Mouse (Mus musculus): Measurements from ENCODE around the gene Nlrp4b. TPM values are rescaled to one million over a fixed set of nuclear protein-coding genes. Genes with fewer than 3 reads are reported as not detected.
"Not testable (repeated sequence)": the region's sequence is repeated elsewhere in the genome, so short reads cannot be mapped to it uniquely, and the experiment has no call there.

The Nlrp4b gene
- not detected for total RNA-seq (2021)

DNA sequence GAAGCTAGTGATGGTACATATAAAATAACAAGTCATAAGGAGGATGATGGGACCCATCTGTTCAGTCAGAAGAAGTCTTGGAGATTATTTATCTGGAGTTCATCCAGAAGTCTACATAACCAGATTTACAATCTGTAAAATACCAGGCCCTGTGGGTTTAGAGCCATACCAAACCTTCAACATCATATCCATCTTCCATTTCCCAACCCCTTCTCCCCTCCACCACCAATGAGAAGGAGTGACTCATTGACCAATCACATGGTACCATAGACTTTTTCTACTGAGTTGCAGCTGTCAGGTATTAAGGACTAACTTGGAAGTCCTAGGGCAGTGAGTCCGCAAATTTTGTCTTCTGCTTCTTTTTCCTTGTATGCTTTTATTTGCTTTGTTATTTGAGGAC lies at the start of gene Nlrp4b:
Gene Nlrp4b (plus strand): TSS at position 301 of the 400 bp plus-strand sequence.
- no peak for DNase-seq (ENCODE audit: low spot score in 2 of 2)
- intact Hi-C loops (cut with DNase I) = no loop called here

- no peak for DNase-seq (ENCODE audit: low spot score in 2 of 2)
- intact Hi-C loops (cut with DNase I) = no loop called here
These were observed 66.7 kb downstream of the Nlrp4b start, which contains the start of gene Vmn1r71 for GRCm38 (mm10) chr7:10754264-10754663. TSS of gene Vmn1r71 (minus strand) at chr7:10754364.

DNA sequence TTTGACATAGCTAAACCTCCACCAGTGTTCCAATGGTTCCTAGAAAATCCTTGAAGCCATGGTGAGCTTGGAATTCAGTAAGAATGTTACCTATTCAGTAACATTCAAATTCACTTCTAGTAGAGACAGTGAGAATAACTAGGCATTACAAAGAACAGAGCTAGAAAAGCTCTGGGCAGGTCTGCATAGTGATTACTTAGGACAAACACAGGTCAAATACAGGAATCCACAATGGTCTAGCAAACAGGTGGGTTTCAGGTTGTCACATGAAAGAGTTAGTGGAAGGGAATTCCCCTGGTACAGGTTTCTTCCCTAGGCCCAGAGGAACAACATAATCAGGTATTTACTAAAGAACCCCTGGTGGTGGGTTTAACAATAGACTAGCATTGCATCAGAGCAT lies 70.0 kb downstream of the Nlrp4b start:
- intact Hi-C loops (cut with DNase I); DNase-seq (ENCODE audit: low spot score in 2 of 2): not testable (repeated sequence)

Other genes with a start within 250 kb of the Nlrp4b start
- not detected for gene Vmn1r67, start 244.5 kb upstream of the Nlrp4b start, total RNA-seq (2021)
- 10 to 100 TPM; 16.3 to 17.7 TPM for gene Zik1, start 192.4 kb upstream of the Nlrp4b start, total RNA-seq (2021)
- not detected for gene Vmn1r68, start 129.3 kb upstream of the Nlrp4b start, total RNA-seq (2021)
- not detected for gene Vmn1r69, start 74.1 kb upstream of the Nlrp4b start, total RNA-seq (2021)
- not detected for gene Vmn1r70, start 56.3 kb upstream of the Nlrp4b start, total RNA-seq (2021)
- gene Vmn1r71, start 66.6 kb downstream of the Nlrp4b start, total RNA-seq (2021) = not detected
- gene Zscan4b, start 217.3 kb downstream of the Nlrp4b start, total RNA-seq (2021) = not detected